Mouse (Mus musculus): ENCODE measurements around the gene Cela3a. TPM values are rescaled to one million over a fixed set of nuclear protein-coding genes. Genes with fewer than 3 reads are reported as not detected.

Gene Cela3a
- not detected in 2 replicates for polyA plus RNA-seq (2012; ENCODE audit: insufficient read depth, insufficient read length, missing spikeins)

GRCm38 (mm10) chr4:137409691-137410090 lies at the start of gene Cela3a:
Gene Cela3a, minus strand, starts transcription at chr4:137409791.
- no peak within 1 kb of the TSS for H3K27ac ChIP-seq (replicated peaks; ENCODE audit: low read depth, low read length)
- no peak within 1 kb of the TSS for H3K4me3 ChIP-seq (ENCODE audit: insufficient read depth, low read depth, low read length)
- no peaks in the 10 kb centered on the region; the same call in 1 of the 2 replicates for H3K4me1 ChIP-seq (ENCODE audit: control insufficient read depth, insufficient read depth, insufficient read length, low read length)

- no peak overlapping the region for H3K27ac ChIP-seq (replicated peaks; ENCODE audit: low read depth, low read length)
- H3K4me3 ChIP-seq (ENCODE audit: insufficient read depth, low read depth, low read length): no peak overlapping the region
- peaks cover 12% of the 10 kb centered on the region for H3K4me1 ChIP-seq (ENCODE audit: control insufficient read depth, insufficient read depth, insufficient read length, low read length)
Measured at GRCm38 (mm10) chr4:137458861-137459260, 49.3 kb upstream of the Cela3a start.

GRCm38 (mm10) chr4:137458310-137458709 lies 48.7 kb upstream of the Cela3a start:
- H3K4me1 ChIP-seq (ENCODE audit: control insufficient read depth, insufficient read depth, insufficient read length, low read length): peaks cover 12% of the 10 kb centered on the region
- no peak overlapping the region for H3K27ac ChIP-seq (replicated peaks; ENCODE audit: low read depth, low read length)
- H3K4me3 ChIP-seq (ENCODE audit: insufficient read depth, low read depth, low read length): no peak overlapping the region

GRCm38 (mm10) chr4:137457292-137457691 lies 47.7 kb upstream of the Cela3a start:
- Histone ChIP-seq H3K27ac (replicated peaks; ENCODE audit: low read depth, low read length) (0 out of 2 replicates have a peak overlapping the region, but pooled peaks have one; percentile 23), H3K4me1 (ENCODE audit: control insufficient read depth, insufficient read depth, insufficient read length, low read length) (peaks cover 12% of the 10 kb centered on the region), H3K4me3 (ENCODE audit: insufficient read depth, low read depth, low read length) (no peak overlapping the region)

- peak overlapping the region; percentile 59 for H3K27ac ChIP-seq (replicated peaks; ENCODE audit: low read depth, low read length)
- H3K4me1 ChIP-seq (ENCODE audit: control insufficient read depth, insufficient read depth, insufficient read length, low read length): peaks cover 11% of the 10 kb centered on the region
- H3K4me3 ChIP-seq (ENCODE audit: insufficient read depth, low read depth, low read length): no peak overlapping the region
Measured at GRCm38 (mm10) chr4:137456581-137456980, 47.0 kb upstream of the Cela3a start.

- Histone ChIP-seq H3K27ac (replicated peaks; ENCODE audit: low read depth, low read length) (no peak overlapping the region), H3K4me1 (ENCODE audit: control insufficient read depth, insufficient read depth, insufficient read length, low read length) (peaks cover 5% of the 10 kb centered on the region; the same call in 1 of the 2 replicates), H3K4me3 (ENCODE audit: insufficient read depth, low read depth, low read length) (no peak overlapping the region)
Measured at GRCm38 (mm10) chr4:137454582-137454981, 45.0 kb upstream of the Cela3a start.

GRCm38 (mm10) chr4:137453234-137453767 lies 43.7 kb upstream of the Cela3a start, which contains the start of gene 1700013G24Rik:
Gene 1700013G24Rik, plus strand, starts transcription at chr4:137453284.
- Histone ChIP-seq H3K4me1 (ENCODE audit: control insufficient read depth, insufficient read depth, insufficient read length, low read length) (peaks cover 2% of the 10 kb centered on the region), H3K27ac (replicated peaks; ENCODE audit: low read depth, low read length) (no peak within 1 kb of the TSS), H3K4me3 (ENCODE audit: insufficient read depth, low read depth, low read length) (no peak within 1 kb of the TSS)

GRCm38 (mm10) chr4:137452190-137452589 lies 42.6 kb upstream of the Cela3a start:
- Histone ChIP-seq H3K4me3 (ENCODE audit: insufficient read depth, low read depth, low read length) (no peak overlapping the region), H3K4me1 (ENCODE audit: control insufficient read depth, insufficient read depth, insufficient read length, low read length) (peaks cover 2% of the 10 kb centered on the region), H3K27ac (replicated peaks; ENCODE audit: low read depth, low read length) (no peak overlapping the region)

- Histone ChIP-seq H3K4me1 (ENCODE audit: control insufficient read depth, insufficient read depth, insufficient read length, low read length) (peaks cover 2% of the 10 kb centered on the region), H3K27ac (replicated peaks; ENCODE audit: low read depth, low read length) (no peak overlapping the region), H3K4me3 (ENCODE audit: insufficient read depth, low read depth, low read length) (no peak overlapping the region)
Measured at GRCm38 (mm10) chr4:137449715-137450114, 40.1 kb upstream of the Cela3a start.

- no peak overlapping the region for H3K4me3 ChIP-seq (ENCODE audit: insufficient read depth, low read depth, low read length)
- peaks cover 2% of the 10 kb centered on the region for H3K4me1 ChIP-seq (ENCODE audit: control insufficient read depth, insufficient read depth, insufficient read length, low read length)
- no peak overlapping the region for H3K27ac ChIP-seq (replicated peaks; ENCODE audit: low read depth, low read length)
Measured at GRCm38 (mm10) chr4:137449132-137449531, 39.5 kb upstream of the Cela3a start.

- H3K4me1 ChIP-seq (ENCODE audit: control insufficient read depth, insufficient read depth, insufficient read length, low read length): peaks cover 2% of the 10 kb centered on the region
- no peak overlapping the region for H3K27ac ChIP-seq (replicated peaks; ENCODE audit: low read depth, low read length)
- no peak overlapping the region for H3K4me3 ChIP-seq (ENCODE audit: insufficient read depth, low read depth, low read length)
Measured at GRCm38 (mm10) chr4:137448641-137449040, 39.0 kb upstream of the Cela3a start.

GRCm38 (mm10) chr4:137448197-137448596 lies 38.6 kb upstream of the Cela3a start:
- peaks cover 2% of the 10 kb centered on the region for H3K4me1 ChIP-seq (ENCODE audit: control insufficient read depth, insufficient read depth, insufficient read length, low read length)
- no peak overlapping the region for H3K4me3 ChIP-seq (ENCODE audit: insufficient read depth, low read depth, low read length)
- H3K27ac ChIP-seq (replicated peaks; ENCODE audit: low read depth, low read length): no peak overlapping the region

- H3K4me3 ChIP-seq (ENCODE audit: insufficient read depth, low read depth, low read length): no peak overlapping the region
- peaks cover 2% of the 10 kb centered on the region for H3K4me1 ChIP-seq (ENCODE audit: control insufficient read depth, insufficient read depth, insufficient read length, low read length)
- H3K27ac ChIP-seq (replicated peaks; ENCODE audit: low read depth, low read length): no peak overlapping the region
Measured at GRCm38 (mm10) chr4:137447363-137448196, 38.0 kb upstream of the Cela3a start.

GRCm38 (mm10) chr4:137445881-137446280 lies 36.3 kb upstream of the Cela3a start:
- no peak overlapping the region for H3K4me3 ChIP-seq (ENCODE audit: insufficient read depth, low read depth, low read length)
- peaks cover 2% of the 10 kb centered on the region for H3K4me1 ChIP-seq (ENCODE audit: control insufficient read depth, insufficient read depth, insufficient read length, low read length)
- H3K27ac ChIP-seq (replicated peaks; ENCODE audit: low read depth, low read length): no peak overlapping the region

- no peak overlapping the region for H3K4me3 ChIP-seq (ENCODE audit: insufficient read depth, low read depth, low read length)
- no peak overlapping the region for H3K27ac ChIP-seq (replicated peaks; ENCODE audit: low read depth, low read length)
- no peaks in the 10 kb centered on the region; the same call in 1 of the 2 replicates for H3K4me1 ChIP-seq (ENCODE audit: control insufficient read depth, insufficient read depth, insufficient read length, low read length)
Measured at GRCm38 (mm10) chr4:137443625-137444024, 34.0 kb upstream of the Cela3a start.
